Comparison of ENCODE assay signal across 8 mouse cellular contexts in genomic region chr13:63239301-63239804, GRCm38 (mm10).
DNase-seq lines count a peak whose midpoint lies in the region; ATAC-seq and TF ChIP-seq lines count a peak whose summit lies in the region.

No protein-coding gene starts in this region.

- H3K9me3 ChIP-seq in lung, embryonic 14.5 days (ENCODE audit: low read depth, low read length) = no peaks in the 10 kb centered on the region

- peak overlapping the region; percentile 97 for H3K27ac ChIP-seq in lung, embryonic 14.5 days (ENCODE audit: low read depth)
- peak overlapping the region; percentile 31 for H3K27ac ChIP-seq in cortical plate, adult 2 months (ENCODE audit: insufficient read depth, low read length)
- peak overlapping the region; percentile 56 for H3K27ac ChIP-seq in macrophage

- no peaks in the 10 kb centered on the region for H3K27me3 ChIP-seq in lung, embryonic 14.5 days (ENCODE audit: insufficient read depth, low read length)

- peak overlapping the region; percentile 80 for H3K4me3 ChIP-seq in lung, embryonic 14.5 days (ENCODE audit: low read depth, low read length)
- H3K4me3 ChIP-seq in cortical plate, adult 2 months (ENCODE audit: insufficient read depth, low read length) = peak overlapping the region; percentile 90
- H3K4me3 ChIP-seq in macrophage (ENCODE audit: inconsistent target) = peak overlapping the region; percentile 96

- H3K79me2 ChIP-seq in macrophage (ENCODE audit: inconsistent target) = peaks cover 51% of the 10 kb centered on the region

- peak; percentile 68 for DNase-seq in lung, embryonic 14.5 days
- no peak for DNase-seq in lung, adult 18-20 months
- no peak for DNase-seq in urinary bladder, postnatal 14 days (ENCODE audit: low spot score)
- DNase-seq in layer of hippocampus, postnatal 25 days (ENCODE audit: extremely low spot score in 1 of 2, low spot score in 1 of 2) = no peak
- DNase-seq in left cerebral cortex, postnatal 25 days (ENCODE audit: low spot score in 2 of 2) = no peak

- peak overlapping the region; percentile 93 for H3K9ac ChIP-seq in lung, embryonic 14.5 days

- H3K4me2 ChIP-seq in lung, embryonic 14.5 days = peak overlapping the region; percentile 67

- no peak for TF ChIP-seq POLR2A in cortical plate, adult 2 months (IDR thresholded peaks at IDR 0.05; ENCODE audit: extremely low read depth, insufficient read depth, low read length)

- intact Hi-C loops in left cerebral cortex, postnatal 25 days (cut with DNase I) = no loop called here

- H3K36me3 ChIP-seq in lung, embryonic 14.5 days (ENCODE audit: insufficient read depth) = peaks cover 8% of the 10 kb centered on the region
- H3K36me3 ChIP-seq in macrophage (ENCODE audit: inconsistent target) = no peaks in the 10 kb centered on the region

- 4% methylated on average over 11 of the region's 11 CpGs for WGBS in lung, embryonic 14.5 days
- 29% methylated on average over 11 of the region's 11 CpGs for WGBS in macrophage (ENCODE audit: missing documents)

- TF ChIP-seq CTCF in lung, embryonic 14.5 days (IDR thresholded peaks at IDR 0.05; ENCODE audit: low read depth) = no peak
- TF ChIP-seq CTCF in cortical plate, adult 2 months (IDR thresholded peaks at IDR 0.05; ENCODE audit: extremely low read depth, insufficient read depth, low read length) = no peak

- H3K4me1 ChIP-seq in lung, embryonic 14.5 days (ENCODE audit: insufficient read depth) = peaks cover 33% of the 10 kb centered on the region
- H3K4me1 ChIP-seq in cortical plate, adult 2 months (ENCODE audit: control insufficient read depth, insufficient read depth, low read length) = peaks cover 4% of the 10 kb centered on the region; the same call in 1 of the 2 replicates

- peak; percentile 64 for ATAC-seq in lung, embryonic 14.5 days (ENCODE audit: insufficient read depth)
- peak; percentile 7 to 20; a peak in 2 of 4 replicates for ATAC-seq in hematopoietic stem cell, adult 5-6 weeks (replicated peaks in 1 of 2; ENCODE audit: insufficient read depth in 1 of 2, low FRiP score in 2 of 2, low TSS enrichment in 1 of 2, low read depth in 1 of 2, poor library complexity in 2 of 2, severe bottlenecking in 2 of 2)

Comparison
In these comparisons a context has a peak if more than half of its experiments do, and no peak if none do; other contexts are left out.
1. H3K27ac ChIP-seq: peak in every context shown above with its lines; median percentile 97 in lung, embryonic 14.5 days; 56 in macrophage; 31 in cortical plate, adult 2 months.